Mouse (Mus musculus) kidney, postnatal 0 days (tissue): ENCODE measurements around the gene Hist1h2ai. TPM values are rescaled to one million over a fixed set of nuclear protein-coding genes. Genes with fewer than 3 reads are reported as not detected.
"Not testable (repeated sequence)": the region's sequence is repeated elsewhere in the genome, so short reads cannot be mapped to it uniquely, and the experiment has no call there.

Source experiments
- ATAC-seq: fragments of 200-750 bp; cut with Nextera tagmentation; replicated peaks from 2 replicates; pipeline ENCODE4 v1.8.0; 2017; ENCODE audit warnings: low read depth, moderate number of reproducible peaks, moderate TSS enrichment, moderate library complexity; ENCODE audit not compliant: low FRiP score
- DNase-seq: peaks from one replicate; pipeline ENCODE4 v3.0.0-alpha.2; 2016; ENCODE audit warnings: low spot score
- H3K27ac ChIP-seq: fragments of 300-500 bp; sonication (generic); 2 replicates; pipeline ENCODE4 v1.5.1; 2014; ENCODE audit warnings: mild to moderate bottlenecking
- H3K27me3 ChIP-seq: fragments of 300-500 bp; sonication (generic); 2 replicates; pipeline ENCODE4 v1.6.1; 2014; ENCODE audit warnings: low read length, mixed read lengths; ENCODE audit not compliant: insufficient read depth
- H3K36me3 ChIP-seq: fragments of 300-500 bp; sonication (generic); 2 replicates; pipeline ENCODE4 v1.6.1; 2014; ENCODE audit warnings: low read length, mixed read lengths; ENCODE audit not compliant: insufficient read depth
- H3K4me1 ChIP-seq: fragments of 300-500 bp; sonication (generic); replicated peaks from 2 replicates; pipeline ENCODE4 v1.6.1; 2014; ENCODE audit warnings: antibody characterized with exemption, low read length, mixed read lengths; ENCODE audit not compliant: insufficient read depth
- H3K4me2 ChIP-seq: fragments of 300-500 bp; sonication (generic); 2 replicates; pipeline ENCODE4 v1.6.1; 2014; ENCODE audit warnings: mild to moderate bottlenecking, low read length, moderate library complexity, mixed read lengths
- H3K4me3 ChIP-seq: fragments of 300-500 bp; sonication (generic); replicated peaks from 2 replicates; pipeline ENCODE4 v1.5.1; 2014; ENCODE audit warnings: low read depth, low read length
- H3K9ac ChIP-seq: fragments of 300-500 bp; sonication (generic); 2 replicates; pipeline ENCODE4 v1.6.1; 2014; ENCODE audit warnings: low read depth, low read length
- H3K9me3 ChIP-seq: fragments of 300-500 bp; sonication (generic); replicated peaks from 2 replicates; pipeline ENCODE4 v1.6.1; 2016; ENCODE audit warnings: low read length, inconsistent platforms, mixed read lengths
- CTCF ChIP-seq: IDR thresholded peaks from 2 replicates; pipeline ENCODE4 v1.5.1; 2016; ENCODE audit warnings: antibody characterized with exemption, low read depth, mild to moderate bottlenecking, moderate library complexity
- WGBS: fragments of 180-500 bp; shearing (Covaris S2); extraction: QIAGEN DNeasy Blood & Tissue Kit; methylation state at CpG from one replicate; pipeline ENCODE4 v1.1.7; 2014; 5-methylcytosine and 5-hydroxymethylcytosine counted together
- polyA plus RNA-seq: library from polyadenylated mRNA; unstranded; fragments of >200 nt; fragmentation: Nextera tagmentation; extraction: Ambion mirVana; gene quantifications from 2 replicates; pipeline ENCODE4 v1.2.1, GENCODE M21; 2015

Hist1h2ai gene
- polyA plus RNA-seq, 1 experiment from 2014 or later = 27.1 TPM

GRCm38 (mm10) chr13:21711698-21712097, 4.5 kb upstream of the Hist1h2ai start:
- ATAC-seq (no peak), DNase-seq (no peak)
- H3K4me1 ChIP-seq = peaks cover 3% of the 10 kb centered on the region; the same call in 1 of the 2 replicates
- no peak for TF ChIP-seq CTCF
- no peak overlapping the region for H3K9ac ChIP-seq
- peak overlapping the region; percentile 39; the same call in 1 of the 2 replicates for H3K4me3 ChIP-seq
- H3K27ac ChIP-seq = no peak overlapping the region
- H3K9me3 ChIP-seq = no peaks in the 10 kb centered on the region
- H3K27me3 ChIP-seq = no peaks in the 10 kb centered on the region
- H3K36me3 ChIP-seq = no peaks in the 10 kb centered on the region
- H3K4me2 ChIP-seq = peak overlapping the region; percentile 78
- 33% methylated on average over 4 of the region's 4 CpGs for WGBS

DNA sequence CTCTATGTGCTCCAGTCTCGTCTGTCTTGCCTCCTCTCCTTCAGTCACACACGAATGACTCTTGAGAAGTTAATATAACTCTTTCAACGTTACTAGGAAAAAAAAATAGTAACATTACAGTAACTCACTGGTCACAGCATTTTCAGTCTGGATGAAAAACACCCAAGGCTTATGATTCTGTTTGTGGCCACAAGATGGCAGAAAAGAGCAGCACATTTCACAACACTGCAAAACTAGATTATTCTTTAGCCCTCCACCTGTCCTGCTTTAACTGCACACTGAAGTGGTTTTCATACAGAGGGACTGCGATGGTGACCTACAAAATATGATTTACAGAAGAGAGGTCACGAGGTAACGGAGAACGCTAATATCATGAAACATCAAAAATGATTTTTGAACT, 1.5 kb upstream of the Hist1h2ai start:
- Histone ChIP-seq H3K9ac (peak overlapping the region; percentile 59; the same call in 1 of the 2 replicates), H3K4me3 (peak overlapping the region; percentile 39), H3K4me1 (peaks cover 15% of the 10 kb centered on the region; the same call in 1 of the 2 replicates), H3K27ac (no peak overlapping the region), H3K27me3 (no peaks in the 10 kb centered on the region), H3K36me3 (no peaks in the 10 kb centered on the region), H3K9me3 (no peaks in the 10 kb centered on the region), H3K4me2 (peak overlapping the region; percentile 72)
- TF ChIP-seq CTCF = peak; percentile 94
- ATAC-seq (no peak), DNase-seq (peak; percentile 91)
- 0% methylated on average over 7 of the region's 7 CpGs for WGBS

- Histone ChIP-seq H3K9ac (peak overlapping the region; percentile 59; the same call in 1 of the 2 replicates), H3K27me3 (no peaks in the 10 kb centered on the region), H3K9me3 (no peaks in the 10 kb centered on the region), H3K4me2 (peak overlapping the region; percentile 72), H3K4me3 (peak overlapping the region; percentile 39), H3K4me1 (peaks cover 15% of the 10 kb centered on the region; the same call in 1 of the 2 replicates), H3K27ac (peak overlapping the region; percentile 92), H3K36me3 (no peaks in the 10 kb centered on the region)
- no peak for TF ChIP-seq CTCF
- DNase-seq (peak; percentile 40), ATAC-seq (no peak)
- under 1% methylated on average over 22 of the region's 22 CpGs for WGBS
These were observed 925 bp upstream of the Hist1h2ai start for GRCm38 (mm10) chr13:21715131-21715863.

DNA sequence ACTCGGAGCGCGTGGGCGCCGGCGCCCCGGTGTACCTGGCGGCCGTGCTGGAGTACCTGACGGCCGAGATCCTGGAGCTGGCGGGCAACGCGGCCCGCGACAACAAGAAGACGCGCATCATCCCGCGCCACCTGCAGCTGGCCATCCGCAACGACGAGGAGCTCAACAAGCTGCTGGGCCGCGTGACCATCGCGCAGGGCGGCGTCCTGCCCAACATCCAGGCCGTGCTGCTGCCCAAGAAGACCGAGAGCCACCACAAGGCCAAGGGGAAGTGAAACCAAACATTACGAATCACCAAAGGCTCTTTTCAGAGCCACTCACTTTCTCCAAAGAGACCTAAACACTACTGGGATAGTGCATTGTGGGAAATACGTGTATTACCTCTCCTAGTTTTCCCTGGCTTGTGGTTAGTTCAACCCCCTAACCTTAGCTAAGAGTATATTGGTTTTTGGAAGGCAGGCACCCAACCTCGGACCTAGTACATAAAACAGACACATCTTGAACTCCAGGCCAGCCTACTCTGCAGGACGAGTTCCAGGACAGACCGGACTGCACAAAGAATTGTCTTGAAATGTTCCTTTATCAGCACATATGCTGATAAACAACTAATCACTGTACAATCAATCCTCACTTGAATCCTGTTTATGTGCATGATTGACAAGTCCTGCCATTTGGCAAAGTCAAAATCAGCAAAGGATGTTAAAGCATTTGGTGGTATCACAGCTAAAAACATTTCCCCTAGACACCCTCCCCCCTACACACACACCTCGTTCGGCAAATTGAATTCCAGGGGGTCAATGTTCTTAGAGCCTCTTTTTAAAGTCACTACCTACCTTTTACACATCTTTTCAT, 544 bp downstream of the Hist1h2ai start:
- Histone ChIP-seq H3K9ac (peak overlapping the region; percentile 62), H3K27ac (peak overlapping the region; percentile 92), H3K4me3 (peak overlapping the region; percentile 39), H3K4me2 (peak overlapping the region; percentile 72), H3K4me1 (peaks cover 15% of the 10 kb centered on the region; the same call in 1 of the 2 replicates)
- H3K36me3 ChIP-seq, H3K27me3 ChIP-seq, H3K9me3 ChIP-seq: not testable (repeated sequence)
- ATAC-seq (peak; percentile 4; the same call in 1 of the 2 replicates), DNase-seq (peak; percentile 49)
- WGBS = under 1% methylated on average over 9 of the region's 38 CpGs

DNA sequence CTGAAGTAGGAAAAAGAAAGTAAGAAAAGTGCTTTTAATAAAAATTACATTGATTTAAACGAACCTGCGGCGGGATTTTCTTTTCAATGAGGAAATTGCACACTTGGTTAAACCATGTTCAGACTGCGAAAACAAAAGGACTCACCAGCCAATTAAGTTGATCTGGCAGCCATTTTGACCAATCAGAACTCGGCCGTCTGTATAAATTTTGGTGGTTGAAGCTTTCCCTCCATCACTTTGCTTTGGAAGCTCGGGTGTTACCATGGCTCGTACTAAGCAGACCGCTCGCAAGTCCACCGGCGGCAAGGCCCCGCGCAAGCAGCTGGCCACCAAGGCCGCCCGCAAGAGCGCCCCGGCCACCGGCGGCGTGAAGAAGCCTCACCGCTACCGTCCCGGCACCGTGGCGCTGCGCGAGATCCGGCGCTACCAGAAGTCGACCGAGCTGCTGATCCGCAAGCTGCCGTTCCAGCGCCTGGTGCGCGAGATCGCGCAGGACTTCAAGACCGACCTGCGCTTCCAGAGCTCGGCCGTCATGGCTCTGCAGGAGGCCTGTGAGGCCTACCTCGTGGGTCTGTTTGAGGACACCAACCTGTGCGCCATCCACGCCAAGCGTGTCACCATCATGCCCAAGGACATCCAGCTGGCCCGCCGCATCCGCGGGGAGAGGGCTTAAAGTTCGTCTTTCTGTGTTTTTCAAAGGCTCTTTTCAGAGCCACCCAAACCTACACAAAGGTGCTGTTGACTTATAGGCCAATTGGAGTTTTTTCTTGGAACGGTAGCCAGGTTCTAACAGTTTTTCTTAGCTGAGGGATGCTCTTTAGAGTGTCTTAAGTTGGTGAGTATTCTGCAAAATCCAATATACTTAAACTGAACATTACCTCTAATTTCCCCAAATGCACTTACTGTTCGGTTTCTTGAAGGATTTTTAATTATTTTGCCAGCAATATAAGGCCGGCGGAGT, 1.5 kb downstream of the Hist1h2ai start, which contains the start of gene Hist1h3h:
Gene Hist1h3h (plus strand): TSS at position 263 of the 961 bp plus-strand sequence.
- DNase-seq = peak; percentile 97
- not testable (repeated sequence) for H3K9me3 ChIP-seq

More for the DNA sequence above, 1.5 kb downstream of the Hist1h2ai start, which contains the start of gene Hist1h3h:
- ATAC-seq, H3K36me3 ChIP-seq, H3K27me3 ChIP-seq: not testable (repeated sequence)
- peak within 1 kb of the TSS; percentile 62 for H3K9ac ChIP-seq
- peak within 1 kb of the TSS; percentile 72 for H3K4me2 ChIP-seq
- peak within 1 kb of the TSS; percentile 39 for H3K4me3 ChIP-seq
- WGBS = under 1% methylated on average over 25 of the region's 56 CpGs
- H3K27ac ChIP-seq = peak within 1 kb of the TSS; percentile 92
- peaks cover 17% of the 10 kb centered on the region for H3K4me1 ChIP-seq
